Comparison of ENCODE assay signal across 10 mouse cellular contexts in genomic region chr4:132420471-132420870, GRCm38 (mm10). TPM values are rescaled to one million over a fixed set of nuclear protein-coding genes. Genes with fewer than 3 reads are reported as not detected.
A peak's percentile ranks its signal among the peaks of the same experiment; 100 is the strongest.
DNase-seq lines count a peak whose midpoint lies in the region; ATAC-seq and TF ChIP-seq lines count a peak whose summit lies in the region.
"Had no signal": no experiment of that assay in that cellular context is flagged by ENCODE, and none has a peak within 500 bp of the region (broad histone marks: within the 10 kb centered on the region; RNA-seq: fewer than 3 reads in every experiment).

No protein-coding gene starts in this region.

- intact Hi-C loops in left cerebral cortex, postnatal 14 days (cut with DNase I) = loop anchor here (5.0 kb wide), 1 partner anchor 92 kb away; the partner anchor contains the start of gene Sesn2

- no peak overlapping the region for H3K27ac ChIP-seq in liver, embryonic 11.5 days (ENCODE audit: low read depth, low read length)
- no peak overlapping the region for H3K27ac ChIP-seq in embryonic facial prominence, embryonic 15.5 days (replicated peaks)
- H3K27ac ChIP-seq in intestine, postnatal 0 days (ENCODE audit: low read depth, low read length) = no peak overlapping the region
- H3K27ac ChIP-seq in neural tube, embryonic 14.5 days (ENCODE audit: low read depth, low read length) = no peak overlapping the region
- H3K27ac ChIP-seq: macrophage had no signal

- H3K9ac ChIP-seq in liver, embryonic 11.5 days (ENCODE audit: low read depth, low read length) = peak overlapping the region; percentile 89; the same call in 1 of the 2 replicates
- no peak overlapping the region for H3K9ac ChIP-seq in embryonic facial prominence, embryonic 15.5 days
- H3K9ac ChIP-seq in intestine, postnatal 0 days (ENCODE audit: low read depth, low read length) = no peak overlapping the region
- H3K9ac ChIP-seq in neural tube, embryonic 14.5 days (replicated peaks; ENCODE audit: low read depth, low read length) = no peak overlapping the region

- ATAC-seq in liver, embryonic 11.5 days (replicated peaks; ENCODE audit: low FRiP score) = no peak
- ATAC-seq in embryonic facial prominence, embryonic 15.5 days (ENCODE audit: insufficient number of reproducible peaks, low FRiP score, low TSS enrichment, low read depth) = no peak
- no peak for ATAC-seq in intestine, postnatal 0 days
- no peak for ATAC-seq in neural tube, embryonic 14.5 days (ENCODE audit: low read depth)

- H3K4me1 ChIP-seq in liver, embryonic 11.5 days (replicated peaks; ENCODE audit: control insufficient read depth, insufficient read depth, low read length) = peaks cover 23% of the 10 kb centered on the region
- H3K4me1 ChIP-seq in embryonic facial prominence, embryonic 15.5 days = peaks cover 4% of the 10 kb centered on the region; the same call in 1 of the 2 replicates
- H3K4me1 ChIP-seq in intestine, postnatal 0 days (replicated peaks; ENCODE audit: control insufficient read depth, insufficient read depth, low read length) = 0 out of 2 replicates have a peak, but pooled peaks cover 3% of the 10 kb centered on the region
- H3K4me1 ChIP-seq in neural tube, embryonic 14.5 days (ENCODE audit: control insufficient read depth, insufficient read depth, low read length) = peaks cover 7% of the 10 kb centered on the region; the same call in 1 of the 2 replicates

- H3K4me2 ChIP-seq in liver, embryonic 11.5 days = peak overlapping the region; percentile 80
- H3K4me2 ChIP-seq in embryonic facial prominence, embryonic 15.5 days (replicated peaks) = peak overlapping the region; percentile 52; the same call in 1 of the 2 replicates
- peak overlapping the region; percentile 75 for H3K4me2 ChIP-seq in intestine, postnatal 0 days (replicated peaks; ENCODE audit: low read depth)
- peak overlapping the region; percentile 73 for H3K4me2 ChIP-seq in neural tube, embryonic 14.5 days (ENCODE audit: low read depth, low read length)

- 77% methylated on average over 5 of the region's 5 CpGs for WGBS in liver, embryonic 11.5 days
- WGBS in embryonic facial prominence, embryonic 15.5 days = 66% methylated on average over 5 of the region's 5 CpGs
- 57% methylated on average over 5 of the region's 5 CpGs for WGBS in intestine, postnatal 0 days
- WGBS in neural tube, embryonic 14.5 days = 74% methylated on average over 5 of the region's 5 CpGs

- H3K9me3 ChIP-seq in liver, embryonic 11.5 days (ENCODE audit: control insufficient read depth, low read length) = no peaks in the 10 kb centered on the region
- H3K9me3 ChIP-seq in embryonic facial prominence, embryonic 15.5 days (replicated peaks) = no peaks in the 10 kb centered on the region
- no peaks in the 10 kb centered on the region for H3K9me3 ChIP-seq in intestine, postnatal 0 days (ENCODE audit: control insufficient read depth)
- H3K9me3 ChIP-seq in neural tube, embryonic 14.5 days (ENCODE audit: control insufficient read depth, low read length) = no peaks in the 10 kb centered on the region

- H3K4me3 ChIP-seq in liver, embryonic 11.5 days (ENCODE audit: low read depth, low read length) = peak overlapping the region; percentile 71
- no peak overlapping the region for H3K4me3 ChIP-seq in embryonic facial prominence, embryonic 15.5 days (replicated peaks)
- no peak overlapping the region for H3K4me3 ChIP-seq in intestine, postnatal 0 days (ENCODE audit: low read depth, low read length)
- H3K4me3 ChIP-seq in neural tube, embryonic 14.5 days (ENCODE audit: low read depth, low read length) = no peak overlapping the region; the same call in 1 of the 2 replicates

- DNase-seq in liver, embryonic 11.5 days (ENCODE audit: low spot score) = no peak
- no peak for DNase-seq in liver
- no peak for DNase-seq in spleen, postnatal 36 days (ENCODE audit: low spot score in 2 of 2)
- DNase-seq in cerebellum, adult 9-11 months = no peak
- no peak for DNase-seq in left cerebral cortex, postnatal 14 days (ENCODE audit: low spot score in 2 of 2)
- DNase-seq: cerebellum, adult 2 months had no signal

- no peaks in the 10 kb centered on the region for H3K27me3 ChIP-seq in liver, embryonic 11.5 days (replicated peaks; ENCODE audit: control insufficient read depth, insufficient read depth, low read length)
- H3K27me3 ChIP-seq in embryonic facial prominence, embryonic 15.5 days = no peaks in the 10 kb centered on the region
- H3K27me3 ChIP-seq in intestine, postnatal 0 days (replicated peaks; ENCODE audit: control insufficient read depth, insufficient read depth, low read length) = no peaks in the 10 kb centered on the region
- no peaks in the 10 kb centered on the region for H3K27me3 ChIP-seq in neural tube, embryonic 14.5 days (ENCODE audit: control insufficient read depth, insufficient read depth, low read length)

- H3K36me3 ChIP-seq in liver, embryonic 11.5 days (ENCODE audit: control insufficient read depth, insufficient read depth, low read length) = 0 out of 2 replicates have a peak, but pooled peaks cover 2% of the 10 kb centered on the region
- no peaks in the 10 kb centered on the region for H3K36me3 ChIP-seq in embryonic facial prominence, embryonic 15.5 days
- H3K36me3 ChIP-seq in intestine, postnatal 0 days (ENCODE audit: control insufficient read depth, insufficient read depth) = no peaks in the 10 kb centered on the region
- no peaks in the 10 kb centered on the region for H3K36me3 ChIP-seq in neural tube, embryonic 14.5 days (ENCODE audit: control insufficient read depth, insufficient read depth, low read length)

- no peak for TF ChIP-seq CTCF in intestine, postnatal 0 days (IDR thresholded peaks at IDR 0.05; ENCODE audit: low read depth)

RNA-seq across cellular contexts. Expression of gene Phactr4, which starts 1.8 kb away (rescaled TPM):
- 30.9 and 32.4 TPM in 2 replicates for polyA plus RNA-seq in liver, embryonic 11.5 days (2014; fragmentation: Nextera tagmentation; extraction: Ambion mirVana)
- 21.6 and 21.8 TPM in 2 replicates for polyA plus RNA-seq in embryonic facial prominence, embryonic 15.5 days (2015; fragmentation: Nextera tagmentation; extraction: Ambion mirVana)
- polyA plus RNA-seq in intestine, postnatal 0 days (2015; fragmentation: Nextera tagmentation; extraction: Ambion mirVana) = 16.7 and 17.5 TPM in 2 replicates
- polyA plus RNA-seq in neural tube, embryonic 14.5 days (2014; fragmentation: Nextera tagmentation; extraction: Ambion mirVana) = 7.6 and 8.8 TPM in 2 replicates
- 10 to 100 TPM in 1 of 2 experiments, 1 to 10 TPM in 1; 7.0 to 11.4 TPM for total RNA-seq in left cerebral cortex, postnatal 14 days (2021)

RNA-seq across cellular contexts. Expression of gene Med18, which starts 43.2 kb away (rescaled TPM):
- 24.6 and 24.7 TPM in 2 replicates for polyA plus RNA-seq in liver, embryonic 11.5 days (2014; fragmentation: Nextera tagmentation; extraction: Ambion mirVana)
- 22.2 and 22.7 TPM in 2 replicates for polyA plus RNA-seq in embryonic facial prominence, embryonic 15.5 days (2015; fragmentation: Nextera tagmentation; extraction: Ambion mirVana)
- 8.8 and 9.5 TPM in 2 replicates for polyA plus RNA-seq in intestine, postnatal 0 days (2015; fragmentation: Nextera tagmentation; extraction: Ambion mirVana)
- 12.3 and 13.2 TPM in 2 replicates for polyA plus RNA-seq in neural tube, embryonic 14.5 days (2014; fragmentation: Nextera tagmentation; extraction: Ambion mirVana)
- total RNA-seq in left cerebral cortex, postnatal 14 days (2021) = 1 to 10 TPM; 8.0 to 8.2 TPM
